Mouse (Mus musculus): ENCODE data around the gene Dcun1d4.
"Not testable (repeated sequence)": the region's sequence is repeated elsewhere in the genome, so short reads cannot be mapped to it uniquely, and the experiment has no call there.

The Dcun1d4 gene

GRCm38 (mm10) chr5:73547252-73547651 lies 66.5 kb downstream of the Dcun1d4 start:
- no peak for DNase-seq (ENCODE audit: low spot score)

- no peak for DNase-seq (ENCODE audit: low spot score)
These were observed 67.4 kb downstream of the Dcun1d4 start for GRCm38 (mm10) chr5:73548237-73548636.

DNA sequence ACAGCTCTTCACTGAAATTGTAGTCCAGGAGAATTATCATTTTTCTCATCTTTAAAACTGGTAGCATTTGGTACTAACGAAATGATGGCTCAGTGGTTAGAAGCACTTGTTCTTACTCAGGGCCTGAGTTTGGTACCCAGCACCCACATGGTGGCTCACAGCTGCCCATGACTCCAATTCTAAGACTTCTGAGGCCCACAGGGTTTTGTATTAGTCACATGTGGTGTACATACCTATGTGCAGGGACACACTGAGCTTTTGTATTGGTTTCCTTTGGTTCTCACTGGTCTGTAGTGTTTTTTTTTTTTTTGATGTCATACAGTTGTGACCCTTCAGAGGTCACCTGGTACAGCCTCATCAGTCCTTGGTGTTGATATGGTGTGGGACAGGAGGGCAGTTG lies 68.0 kb downstream of the Dcun1d4 start:
- DNase-seq (ENCODE audit: low spot score), result no peak

- no peak for DNase-seq (ENCODE audit: low spot score)
These were observed 71.0 kb downstream of the Dcun1d4 start for GRCm38 (mm10) chr5:73551836-73552235.

DNA sequence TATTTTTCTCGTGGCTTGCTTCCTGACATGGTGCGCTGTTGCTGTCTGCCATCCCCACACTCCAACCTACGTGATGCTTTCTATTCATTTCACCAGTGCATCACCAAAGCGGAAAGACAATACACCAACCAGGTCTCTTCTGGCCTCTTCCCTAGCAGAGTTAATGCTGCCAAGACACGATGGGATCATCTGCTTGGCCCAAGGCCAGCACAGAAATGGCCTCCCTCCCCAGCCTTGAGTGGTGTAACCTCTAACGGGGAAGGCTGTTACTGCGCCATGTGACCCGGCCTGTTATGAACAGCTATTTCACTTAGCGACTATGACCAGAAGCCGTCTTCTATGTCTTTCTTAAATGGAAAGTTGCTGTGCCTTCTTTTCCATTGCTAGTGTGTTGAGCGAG lies 73.1 kb downstream of the Dcun1d4 start:
- DNase-seq (ENCODE audit: low spot score), result no peak

DNA sequence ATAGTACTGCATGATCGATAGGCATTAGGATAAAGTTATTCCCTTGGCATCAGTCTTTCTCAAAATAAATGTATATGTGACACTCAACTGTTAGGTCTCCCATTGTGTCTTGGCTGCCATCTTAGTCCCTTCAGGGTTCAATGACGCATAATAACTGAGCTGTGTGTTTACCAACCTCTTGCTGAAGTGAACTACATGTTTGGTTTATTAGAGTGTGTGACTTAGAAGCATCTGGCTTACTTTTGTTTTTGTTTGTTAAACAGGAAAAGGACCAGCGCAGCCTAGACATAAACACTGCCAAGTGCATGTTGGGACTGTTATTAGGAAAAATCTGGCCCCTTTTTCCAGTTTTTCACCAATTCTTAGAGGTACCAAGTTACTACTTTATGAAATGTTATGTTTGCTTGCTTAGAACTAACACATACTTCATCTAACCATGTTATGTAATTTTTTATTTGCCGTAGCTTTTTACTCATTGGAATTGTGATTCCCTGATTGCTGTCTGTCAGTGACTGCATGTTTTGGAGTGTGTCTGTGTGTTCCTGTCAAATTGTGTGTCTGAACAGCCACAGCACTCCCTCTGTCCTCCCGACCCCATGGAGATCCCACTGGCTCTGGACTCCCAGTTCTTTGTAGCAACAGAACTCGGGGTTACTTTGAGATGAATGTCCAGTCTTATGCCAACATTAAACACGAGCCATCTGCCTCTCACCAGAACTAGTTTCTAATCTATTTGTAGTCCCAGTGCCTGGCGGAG lies 74.5 kb downstream of the Dcun1d4 start:
- DNase-seq (ENCODE audit: low spot score), result no peak

DNA sequence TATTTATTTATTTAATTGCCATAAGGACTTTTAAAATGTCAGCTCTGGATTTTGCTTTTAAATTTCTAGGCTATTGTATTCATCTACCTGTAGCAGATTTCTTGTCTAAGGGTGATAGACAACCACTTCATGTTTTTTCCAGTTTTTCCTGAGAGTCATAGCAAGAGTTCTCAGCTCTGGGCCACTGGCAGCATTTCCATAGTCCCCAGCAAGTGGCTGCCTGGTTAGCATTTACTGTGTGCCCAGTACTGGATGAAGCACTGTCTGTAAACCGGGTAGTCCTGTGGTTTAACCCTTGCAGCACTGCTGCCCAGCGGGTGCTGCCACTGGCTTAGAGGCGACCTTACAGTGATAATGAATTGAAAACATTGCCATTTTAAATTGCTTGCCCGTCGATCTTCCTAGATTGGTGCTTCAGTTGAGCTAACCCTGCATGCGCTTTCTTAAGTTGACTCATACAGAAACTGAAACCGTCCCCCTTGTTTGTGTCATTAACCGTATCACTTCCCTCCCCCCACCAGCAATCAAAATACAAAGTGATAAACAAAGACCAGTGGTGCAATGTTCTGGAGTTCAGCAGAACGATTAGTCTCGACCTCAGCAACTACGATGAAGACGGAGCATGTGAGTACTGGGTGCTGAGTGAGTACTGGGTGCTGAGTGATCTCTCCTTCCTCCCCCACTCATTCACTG lies 76.1 kb downstream of the Dcun1d4 start:
- DNase-seq (ENCODE audit: low spot score), result no peak

GRCm38 (mm10) chr5:73558756-73559155 lies 78.0 kb downstream of the Dcun1d4 start:
- DNase-seq (ENCODE audit: low spot score), result no peak

DNA sequence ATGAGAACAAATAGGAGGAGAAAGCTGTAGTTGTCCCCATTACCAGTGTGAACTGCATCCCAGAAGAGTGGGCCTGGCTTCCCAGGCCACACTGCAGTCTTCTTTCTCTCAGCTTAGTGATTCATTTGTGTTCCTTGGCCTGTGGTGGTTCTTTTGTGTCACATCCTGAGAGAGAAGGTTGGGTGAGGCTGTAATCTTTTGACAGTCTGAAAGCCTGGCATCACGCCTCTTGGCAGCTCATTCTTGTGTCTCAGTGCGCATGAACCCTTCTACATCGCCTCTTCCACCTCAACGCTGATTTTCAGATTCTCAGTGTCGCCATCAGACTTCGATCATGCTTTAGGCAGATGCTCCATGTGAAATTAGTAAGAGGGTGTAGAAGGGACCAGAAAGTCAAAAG lies 83.2 kb downstream of the Dcun1d4 start:
- DNase-seq (ENCODE audit: low spot score), result no peak

DNA sequence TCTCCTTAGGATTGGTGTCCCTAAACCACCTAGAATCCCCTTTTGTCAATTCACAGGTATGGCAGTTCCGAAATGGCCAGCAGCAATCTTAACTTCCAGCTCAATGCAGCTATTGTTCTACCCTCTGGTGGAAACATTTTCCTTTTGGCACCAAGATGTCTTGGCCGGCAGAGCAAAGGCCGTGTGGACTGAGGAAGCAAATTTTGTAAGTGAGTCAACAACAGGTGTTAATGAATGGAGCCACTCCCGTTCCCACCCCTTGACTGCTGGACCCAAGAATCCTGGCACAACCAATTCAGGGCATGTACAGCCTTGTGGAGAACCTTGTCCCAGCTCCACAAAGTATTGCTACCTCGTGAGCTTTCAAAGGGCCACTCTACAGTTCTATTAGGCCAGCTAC lies 85.3 kb downstream of the Dcun1d4 start:
- DNase-seq (ENCODE audit: low spot score), result no peak

GRCm38 (mm10) chr5:73566892-73567291 lies 86.1 kb downstream of the Dcun1d4 start:
- no peak for DNase-seq (ENCODE audit: low spot score)

DNA sequence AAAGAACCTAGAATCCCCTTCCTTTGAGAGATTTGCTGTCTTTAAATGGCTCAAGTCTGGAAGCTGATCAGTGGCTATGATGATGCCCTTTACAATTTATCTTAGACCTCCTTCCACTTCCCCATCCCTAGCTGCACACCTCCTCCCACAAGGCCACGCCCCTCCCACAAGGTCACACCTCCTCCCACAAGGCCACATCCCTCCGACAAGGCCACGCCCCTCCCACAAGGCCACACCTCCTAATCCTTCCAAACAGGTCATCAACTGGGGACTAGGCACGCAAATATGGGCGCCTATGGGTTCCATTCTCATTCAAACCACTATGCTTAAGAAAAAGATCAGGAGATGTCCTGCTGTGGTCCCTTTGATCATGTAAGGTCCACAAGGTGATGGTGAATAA lies 88.4 kb downstream of the Dcun1d4 start:
- no peak for DNase-seq (ENCODE audit: low spot score)

- DNase-seq (ENCODE audit: low spot score), result no peak
These were observed 90.8 kb downstream of the Dcun1d4 start for GRCm38 (mm10) chr5:73571395-73572156.

GRCm38 (mm10) chr5:73572846-73573245 lies 92.0 kb downstream of the Dcun1d4 start:
- DNase-seq (ENCODE audit: low spot score), result no peak

DNA sequence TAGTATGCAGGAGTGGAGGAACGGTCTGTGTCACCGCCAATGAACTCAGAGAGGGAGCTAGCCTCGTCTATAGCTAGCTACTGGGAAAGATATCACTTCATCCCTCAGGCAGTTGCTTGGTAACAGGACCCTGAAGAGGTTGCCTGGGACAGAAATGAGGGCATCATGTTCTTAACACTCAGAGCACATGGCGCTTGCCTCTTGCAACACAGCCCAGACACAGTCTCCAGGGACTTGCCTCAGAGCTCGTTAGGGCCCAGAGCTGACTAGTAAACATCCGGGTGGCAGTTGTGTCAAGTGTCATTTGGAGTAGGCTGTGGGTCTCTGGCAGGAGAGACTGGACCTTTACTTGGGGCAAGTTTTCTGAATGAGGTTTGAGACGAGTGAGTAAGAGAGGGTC lies 93.0 kb downstream of the Dcun1d4 start:
- DNase-seq (ENCODE audit: low spot score), result no peak

GRCm38 (mm10) chr5:73574616-73575015 lies 93.8 kb downstream of the Dcun1d4 start:
- DNase-seq (ENCODE audit: low spot score), result no peak

GRCm38 (mm10) chr5:73576708-73577107 lies 95.9 kb downstream of the Dcun1d4 start:
- DNase-seq (ENCODE audit: low spot score), result no peak

DNA sequence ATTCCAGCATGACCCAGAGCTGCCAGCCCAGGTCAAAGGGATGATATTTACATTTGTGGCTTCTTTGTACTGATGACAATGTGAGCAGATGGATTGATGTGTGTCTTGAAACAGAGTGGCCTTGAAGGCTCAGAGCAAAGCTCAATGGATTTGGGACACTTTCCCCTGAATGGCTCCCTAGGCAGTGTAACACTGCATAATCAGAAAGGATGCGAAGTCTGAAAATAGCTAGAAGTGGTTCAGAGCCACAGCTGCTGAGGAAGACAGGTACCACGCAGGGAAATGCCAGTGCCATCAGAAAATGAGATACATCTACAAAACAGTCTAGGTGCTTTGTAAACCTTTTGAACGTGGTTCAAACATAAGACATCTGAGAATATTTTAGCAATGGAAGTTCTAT lies 97.3 kb downstream of the Dcun1d4 start:
- DNase-seq (ENCODE audit: low spot score), result no peak

- DNase-seq (ENCODE audit: low spot score), result not testable (repeated sequence)
These were observed 103.2 kb downstream of the Dcun1d4 start for GRCm38 (mm10) chr5:73584011-73584410.

DNA sequence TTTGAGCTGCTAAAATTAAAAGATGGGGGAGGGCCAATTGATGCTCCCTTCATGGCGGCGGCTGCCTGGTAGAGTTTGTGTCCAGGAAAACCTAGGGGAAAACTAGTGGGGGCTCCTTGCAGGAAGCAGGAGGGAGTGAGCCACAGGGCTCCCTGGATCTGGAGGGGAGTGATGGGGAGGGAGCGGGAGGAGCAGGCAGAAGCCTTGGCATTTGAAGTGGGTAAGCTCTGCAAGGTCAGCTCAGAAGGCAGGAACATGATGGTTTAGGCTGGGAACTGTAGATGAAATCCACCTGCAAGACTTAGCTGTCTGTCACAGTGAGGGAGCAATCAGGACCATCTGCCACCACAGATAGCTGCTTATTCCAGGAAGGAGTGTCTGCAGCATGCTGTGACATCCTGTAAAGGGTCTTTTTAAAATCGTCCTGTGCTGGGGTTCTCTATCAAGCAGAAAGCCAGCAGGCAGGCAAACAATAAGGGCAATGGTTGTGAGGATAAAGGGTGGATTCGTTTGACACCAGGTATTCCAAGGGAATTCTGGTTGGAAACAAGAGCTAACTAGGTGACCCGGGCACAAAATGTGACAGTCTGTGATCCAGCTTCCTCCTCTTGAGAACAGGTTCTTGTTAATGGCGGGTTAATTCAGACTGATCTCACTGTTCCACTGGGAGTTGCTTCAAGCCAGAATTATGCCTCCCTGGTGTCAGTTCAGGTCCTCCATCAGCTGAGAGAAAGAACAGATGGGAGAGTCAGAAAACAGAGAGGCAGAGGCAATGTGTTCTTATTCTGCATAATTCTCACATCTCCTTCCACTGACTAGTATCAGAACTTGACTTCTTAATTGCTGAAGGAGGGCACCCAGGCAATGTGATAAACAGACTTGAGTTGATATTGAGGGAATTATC lies 104.7 kb downstream of the Dcun1d4 start:
- no peak for DNase-seq (ENCODE audit: low spot score)

DNA sequence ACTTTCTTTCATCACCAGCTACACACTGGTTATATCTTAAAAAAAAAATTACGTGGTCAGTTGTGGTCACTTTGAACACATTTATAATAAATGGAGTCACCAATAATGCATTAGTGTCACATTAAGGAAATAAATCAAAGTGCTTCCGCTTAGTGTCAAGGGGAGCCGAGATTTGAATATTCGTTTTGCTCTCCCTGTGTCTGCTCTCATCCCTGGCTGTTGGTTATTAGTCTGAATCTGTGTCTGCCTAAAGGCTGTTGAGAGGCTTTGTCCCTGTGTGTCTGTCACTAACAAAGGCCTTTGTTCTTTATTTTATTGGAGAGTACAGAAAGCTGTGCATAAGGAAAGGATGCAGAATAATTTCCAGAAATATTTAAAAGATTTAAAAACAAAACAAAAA lies 105.8 kb downstream of the Dcun1d4 start:
- no peak for DNase-seq (ENCODE audit: low spot score)

GRCm38 (mm10) chr5:73587119-73587518 lies 106.3 kb downstream of the Dcun1d4 start:
- DNase-seq (ENCODE audit: low spot score), result no peak
